Mouse (Mus musculus) hindbrain, postnatal 0 days (tissue): Measurements from ENCODE around the gene St14. TPM values are rescaled to one million over a fixed set of nuclear protein-coding genes. Genes with fewer than 3 reads are reported as not detected.

Source experiments
- ATAC-seq: fragments of 200-750 bp; cut with Nextera tagmentation; 2 replicates; pipeline ENCODE4 v1.8.0; 2017; ENCODE audit warnings: mild to moderate bottlenecking, moderate TSS enrichment, moderate library complexity
- DNase-seq: peaks from one replicate; pipeline ENCODE4 v3.0.0-alpha.2; 2015; ENCODE audit warnings: low spot score
- H3K27ac ChIP-seq: fragments of 300-500 bp; sonication (generic); 2 replicates; pipeline ENCODE4 v1.5.1; 2014; ENCODE audit warnings: mild to moderate bottlenecking
- H3K27me3 ChIP-seq: fragments of 300-500 bp; sonication (generic); 2 replicates; pipeline ENCODE4 v1.6.1; 2014; ENCODE audit warnings: low read length, mixed read lengths; ENCODE audit not compliant: insufficient read depth
- H3K36me3 ChIP-seq: fragments of 300-500 bp; sonication (generic); 2 replicates; pipeline ENCODE4 v1.6.1; 2014; ENCODE audit warnings: low read length, mixed read lengths; ENCODE audit not compliant: insufficient read depth
- H3K4me1 ChIP-seq: fragments of 300-500 bp; sonication (generic); 2 replicates; pipeline ENCODE4 v1.6.1; 2014; ENCODE audit warnings: antibody characterized with exemption, low read length, mixed read lengths; ENCODE audit not compliant: insufficient read depth
- H3K4me2 ChIP-seq: fragments of 300-500 bp; sonication (generic); 2 replicates; pipeline ENCODE4 v1.6.1; 2014; ENCODE audit warnings: low read depth, mild to moderate bottlenecking, low read length, moderate library complexity, mixed read lengths
- H3K4me3 ChIP-seq: fragments of 300-500 bp; sonication (generic); 2 replicates; pipeline ENCODE4 v1.5.1; 2014; ENCODE audit warnings: low read length
- H3K9ac ChIP-seq: fragments of 300-500 bp; sonication (generic); replicated peaks from 2 replicates; pipeline ENCODE4 v1.6.1; 2014; ENCODE audit warnings: mild to moderate bottlenecking, low read length, moderate library complexity, mixed read lengths
- H3K9me3 ChIP-seq: fragments of 300-500 bp; sonication (generic); 2 replicates; pipeline ENCODE4 v1.6.1; 2016; ENCODE audit warnings: low read length, mixed read lengths
- CTCF ChIP-seq: IDR thresholded peaks from 2 replicates; pipeline ENCODE4 v1.5.1; 2016; ENCODE audit warnings: antibody characterized with exemption, control low read depth, low read depth
- WGBS: fragments of 180-500 bp; shearing (Covaris S2); extraction: QIAGEN DNeasy Blood & Tissue Kit; methylation state at CpG from one replicate; pipeline ENCODE4 v1.1.7; 2014; 5-methylcytosine and 5-hydroxymethylcytosine counted together
- polyA plus RNA-seq: library from polyadenylated mRNA; unstranded; fragments of >200 nt; fragmentation: Nextera tagmentation; extraction: Ambion mirVana; gene quantifications from 2 replicates; pipeline ENCODE4 v1.2.1, GENCODE M21; 2015
- total RNA-seq: library from RNA; depleted of rRNA; stranded (reverse); fragments of >200 nt; gene quantifications from 2 replicates; pipeline ENCODE4 v1.2.3, GENCODE M21; 2014

St14 gene
- total and polyA plus RNA-seq, 2 experiments from 2014 or later, result 0.90 to 1.1 TPM

- Histone ChIP-seq H3K27ac (no peak overlapping the region), H3K4me2 (no peak overlapping the region), H3K9me3 (no peaks in the 10 kb centered on the region), H3K4me3 (no peak overlapping the region), H3K9ac (no peak overlapping the region), H3K4me1 (no peaks in the 10 kb centered on the region), H3K36me3 (no peaks in the 10 kb centered on the region), H3K27me3 (no peaks in the 10 kb centered on the region)
- WGBS, result 87% methylated on average over 4 of the region's 4 CpGs
- TF ChIP-seq CTCF, result no peak
- DNase-seq (no peak), ATAC-seq (no peak)
Measured at GRCm38 (mm10) chr9:31088883-31089282, 42.8 kb downstream of the St14 start.

GRCm38 (mm10) chr9:31088116-31088515 is 43.5 kb downstream of the St14 start:
- 72% methylated on average over 3 of the region's 3 CpGs for WGBS
- Histone ChIP-seq H3K4me2 (no peak overlapping the region), H3K9me3 (no peaks in the 10 kb centered on the region), H3K27ac (no peak overlapping the region), H3K36me3 (no peaks in the 10 kb centered on the region), H3K9ac (no peak overlapping the region), H3K27me3 (no peaks in the 10 kb centered on the region), H3K4me1 (no peaks in the 10 kb centered on the region), H3K4me3 (no peak overlapping the region)
- DNase-seq, result no peak
- no peak for TF ChIP-seq CTCF
- ATAC-seq, result no peak

- no peak overlapping the region for H3K9ac ChIP-seq
- H3K4me3 ChIP-seq, result no peak overlapping the region
- no peaks in the 10 kb centered on the region for H3K36me3 ChIP-seq
- ATAC-seq (no peak), DNase-seq (no peak)
- H3K4me2 ChIP-seq, result no peak overlapping the region
- WGBS, result 42% methylated on average over 4 of the region's 4 CpGs
- TF ChIP-seq CTCF, result no peak
- H3K4me1 ChIP-seq, result no peaks in the 10 kb centered on the region
- H3K27ac ChIP-seq, result no peak overlapping the region
- H3K9me3 ChIP-seq, result no peaks in the 10 kb centered on the region
- H3K27me3 ChIP-seq, result no peaks in the 10 kb centered on the region
Measured at GRCm38 (mm10) chr9:31087466-31087865, 44.2 kb downstream of the St14 start.

- Histone ChIP-seq H3K36me3 (no peaks in the 10 kb centered on the region), H3K27me3 (no peaks in the 10 kb centered on the region), H3K9ac (no peak overlapping the region), H3K4me1 (no peaks in the 10 kb centered on the region), H3K4me3 (no peak overlapping the region), H3K4me2 (no peak overlapping the region), H3K27ac (no peak overlapping the region), H3K9me3 (no peaks in the 10 kb centered on the region)
- DNase-seq, result no peak
- no peak for TF ChIP-seq CTCF
- 84% methylated on average over 7 of the region's 7 CpGs for WGBS
- ATAC-seq, result no peak
Measured at GRCm38 (mm10) chr9:31086754-31087145, 44.9 kb downstream of the St14 start.

GRCm38 (mm10) chr9:31086085-31086753 is 45.4 kb downstream of the St14 start:
- TF ChIP-seq CTCF, result peak; percentile 87
- Histone ChIP-seq H3K4me1 (no peaks in the 10 kb centered on the region), H3K36me3 (no peaks in the 10 kb centered on the region), H3K4me2 (no peak overlapping the region), H3K9ac (no peak overlapping the region), H3K4me3 (no peak overlapping the region), H3K27ac (no peak overlapping the region), H3K9me3 (no peaks in the 10 kb centered on the region), H3K27me3 (no peaks in the 10 kb centered on the region)
- DNase-seq, result peak; percentile 91
- 18% methylated on average over 10 of the region's 10 CpGs for WGBS
- ATAC-seq, result peak; percentile 61

- DNase-seq (no peak), ATAC-seq (no peak)
- WGBS, result 77% methylated on average over 5 of the region's 5 CpGs
- Histone ChIP-seq H3K9me3 (no peaks in the 10 kb centered on the region), H3K27me3 (no peaks in the 10 kb centered on the region), H3K4me3 (no peak overlapping the region), H3K36me3 (no peaks in the 10 kb centered on the region), H3K4me2 (no peak overlapping the region), H3K4me1 (no peaks in the 10 kb centered on the region), H3K27ac (no peak overlapping the region), H3K9ac (no peak overlapping the region)
- TF ChIP-seq CTCF, result no peak
Measured at GRCm38 (mm10) chr9:31085556-31085955, 46.1 kb downstream of the St14 start.

- WGBS, result 76% methylated on average over 6 of the region's 6 CpGs
- TF ChIP-seq CTCF, result no peak
- no peak for ATAC-seq
Measured at GRCm38 (mm10) chr9:31082771-31083170, 48.9 kb downstream of the St14 start.

More at GRCm38 (mm10) chr9:31082771-31083170, 48.9 kb downstream of the St14 start:
- Histone ChIP-seq H3K4me2 (no peak overlapping the region), H3K36me3 (no peaks in the 10 kb centered on the region), H3K9me3 (no peaks in the 10 kb centered on the region), H3K4me1 (no peaks in the 10 kb centered on the region), H3K9ac (no peak overlapping the region), H3K4me3 (no peak overlapping the region), H3K27ac (no peak overlapping the region), H3K27me3 (no peaks in the 10 kb centered on the region)
- DNase-seq, result no peak
